Mouse (Mus musculus) testis, adult 2 months (tissue): ENCODE results near the gene Gm21317.
"Not testable (repeated sequence)": the region's sequence is repeated elsewhere in the genome, so short reads cannot be mapped to it uniquely, and the experiment has no call there.

Experiments used
- CTCF ChIP-seq: fragments of 200-500 bp; IDR thresholded peaks from 2 replicates; pipeline ENCODE4 v1.5.1; 2012; ENCODE audit warnings: low read depth, mild to moderate bottlenecking, inconsistent platforms, low read length, moderate library complexity; ENCODE audit not compliant: control insufficient read depth, insufficient read depth, insufficient replicate concordance
- POLR2A ChIP-seq: fragments of 200-500 bp; IDR thresholded peaks from 2 replicates; pipeline ENCODE4 v1.6.1; 2012; ENCODE audit warnings: low read depth, mild to moderate bottlenecking, inconsistent platforms, low read length, moderate library complexity; ENCODE audit not compliant: control insufficient read depth

DNA sequence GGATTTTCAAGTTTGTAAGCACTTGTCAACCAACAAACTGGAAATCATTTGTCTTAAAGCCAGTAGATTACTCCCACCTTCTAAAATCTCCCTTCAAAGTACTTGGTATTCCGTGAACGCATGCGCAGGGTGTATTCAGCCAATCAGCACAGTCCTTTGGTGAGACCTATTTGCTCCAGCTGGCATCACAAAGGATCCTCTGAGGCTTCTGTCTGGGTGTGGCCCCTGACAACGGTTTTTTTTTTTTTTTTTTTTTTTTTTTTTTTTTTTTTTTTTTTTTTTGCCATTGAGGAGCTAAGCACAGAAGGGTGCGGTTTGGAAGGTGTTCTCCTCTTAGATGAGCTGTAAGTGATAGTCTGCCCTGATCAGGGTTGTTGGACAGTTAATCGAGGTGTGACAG, at the start of gene Gm21317:
- not testable (repeated sequence) for TF ChIP-seq CTCF, POLR2A
